In genomic region chr10:63125343-63125742, GRCm38 (mm10) we compare ENCODE assay signal across 10 mouse cellular contexts. TPM values are rescaled to one million over a fixed set of nuclear protein-coding genes. Genes with fewer than 3 reads are reported as not detected.
DNase-seq lines count a peak whose midpoint lies in the region; ATAC-seq and TF ChIP-seq lines count a peak whose summit lies in the region.
"Had no signal": no experiment of that assay in that cellular context is flagged by ENCODE, and none has a peak within 500 bp of the region (broad histone marks: within the 10 kb centered on the region; RNA-seq: fewer than 3 reads in every experiment).

No protein-coding gene starts in this region.

- DNase-seq in CD4-positive, CD25-positive, alpha-beta regulatory T cell, adult 2 months (ENCODE audit: low read depth, low spot score): peak; percentile 23
- DNase-seq in kidney, adult 2 months: peak; percentile 13
- no peak for DNase-seq in kidney, adult 11 months
- DNase-seq in right cerebral cortex, postnatal 4 days: peak; percentile 27
- no peak for DNase-seq in right cerebral cortex, postnatal 10 days (ENCODE audit: low spot score in 2 of 2)
- peak; percentile 18 for DNase-seq in splenic B cell, adult 2 months (ENCODE audit: low read depth, low spot score)
- no peak for DNase-seq in left cerebral cortex, adult 18-20 months (ENCODE audit: low spot score in 2 of 2)

- no peaks in the 10 kb centered on the region for H3K36me3 ChIP-seq in kidney, adult 2 months (ENCODE audit: control insufficient read depth, insufficient read depth, low read length)
- no peaks in the 10 kb centered on the region for H3K36me3 ChIP-seq in splenic B cell, adult 2 months (ENCODE audit: control insufficient read depth, insufficient read depth, low read length, poor library complexity, severe bottlenecking)

- ATAC-seq in CD4-positive, CD25-positive, alpha-beta regulatory T cell, adult 4 months: no peak

- no peak overlapping the region for H3K4me3 ChIP-seq in kidney, adult 2 months (ENCODE audit: insufficient read depth, low read depth, low read length)

- H3K4me1 ChIP-seq in kidney, adult 2 months (ENCODE audit: control insufficient read depth, insufficient read depth, low read length): no peaks in the 10 kb centered on the region

- no peak for TF ChIP-seq POLR2A in kidney, adult 2 months (IDR thresholded peaks at IDR 0.05; ENCODE audit: low read depth, low read length)

- H3K27ac ChIP-seq in kidney, adult 2 months (ENCODE audit: insufficient read depth, low read depth, low read length): no peak overlapping the region

- H3K27me3 ChIP-seq in kidney, adult 2 months (replicated peaks; ENCODE audit: control insufficient read depth, insufficient read depth, low read length): no peaks in the 10 kb centered on the region
- H3K27me3 ChIP-seq in splenic B cell, adult 2 months (ENCODE audit: control insufficient read depth, insufficient read depth, low read length, poor library complexity, severe bottlenecking): no peaks in the 10 kb centered on the region

- 46% methylated on average over 11 of the region's 11 CpGs for WGBS in kidney, adult 2 months

- TF ChIP-seq CTCF in kidney, adult 2 months (conservative IDR thresholded peaks at IDR 0.05; ENCODE audit: insufficient read depth, insufficient read length, low read depth, low read length): 0 out of 2 replicates have a peak, but pooled peaks have one; percentile 36

RNA-seq across cellular contexts. Expression of gene Atoh7, which starts 25.9 kb away (rescaled TPM):
- polyA plus RNA-seq in CD4-positive, CD25-positive, alpha-beta regulatory T cell, adult 4 months (2017; shearing (Covaris generic)): not detected
- 0.19 and 0.28 TPM in 2 replicates for polyA plus RNA-seq in kidney, adult 2 months (2012; rRNA removed)
- total RNA-seq in left cerebral cortex, adult 18-20 months (2021): 1 to 10 TPM; 2.2 to 3.8 TPM
- total RNA-seq: megakaryocyte, adult 5-6 weeks had no signal
- polyA plus RNA-seq: stomach, embryonic 16.5 days had no signal

Comparison
In these comparisons a context has a peak if more than half of its experiments do, and no peak if none do; other contexts are left out.
1. DNase-seq: peak in CD4-positive, CD25-positive, alpha-beta regulatory T cell, adult 2 months (single experiment), kidney, adult 2 months (single experiment), right cerebral cortex, postnatal 4 days (single experiment) and splenic B cell, adult 2 months (single experiment); none in kidney, adult 11 months (single experiment), right cerebral cortex, postnatal 10 days (0 of 2) and left cerebral cortex, adult 18-20 months (0 of 2).